8 mouse cellular contexts compared by ENCODE assay signal in genomic region chr10:81450140-81450539, GRCm38 (mm10). TPM values are rescaled to one million over a fixed set of nuclear protein-coding genes. Genes with fewer than 3 reads are reported as not detected.
A peak's percentile ranks its signal among the peaks of the same experiment; 100 is the strongest.
DNase-seq lines count a peak whose midpoint lies in the region; ATAC-seq and TF ChIP-seq lines count a peak whose summit lies in the region.

No protein-coding gene starts in this region.

- H3K9ac ChIP-seq in forebrain, postnatal 0 days = no peak overlapping the region
- H3K9ac ChIP-seq in hindbrain, embryonic 11.5 days (ENCODE audit: low read depth, low read length) = no peak overlapping the region

- no peak overlapping the region for H3K4me2 ChIP-seq in forebrain, postnatal 0 days (ENCODE audit: low read depth)
- no peak overlapping the region for H3K4me2 ChIP-seq in hindbrain, embryonic 11.5 days (replicated peaks; ENCODE audit: low read depth, low read length)

- 2% methylated on average over 7 of the region's 7 CpGs for WGBS in forebrain, postnatal 0 days
- 1% methylated on average over 7 of the region's 7 CpGs for WGBS in hindbrain, embryonic 11.5 days

- no peaks in the 10 kb centered on the region for H3K4me1 ChIP-seq in forebrain, postnatal 0 days (ENCODE audit: insufficient read depth)
- H3K4me1 ChIP-seq in hindbrain, embryonic 11.5 days (replicated peaks; ENCODE audit: control insufficient read depth, insufficient read depth, low read length) = 0 out of 2 replicates have a peak, but pooled peaks cover 2% of the 10 kb centered on the region

- TF ChIP-seq CTCF in forebrain, postnatal 0 days (IDR thresholded peaks at IDR 0.05; ENCODE audit: low read depth) = peak; percentile 99

- H3K4me3 ChIP-seq in forebrain, postnatal 0 days (ENCODE audit: low read depth, low read length) = no peak overlapping the region
- H3K4me3 ChIP-seq in hindbrain, embryonic 11.5 days (ENCODE audit: low read depth, low read length) = no peak overlapping the region

- H3K9me3 ChIP-seq in forebrain, postnatal 0 days (ENCODE audit: low read length) = no peaks in the 10 kb centered on the region
- no peaks in the 10 kb centered on the region for H3K9me3 ChIP-seq in hindbrain, embryonic 11.5 days (ENCODE audit: control insufficient read depth, low read length)

- DNase-seq in MEL-GATA-1-ER (ENCODE audit: extremely low read depth, low read depth) = peak; percentile 49
- DNase-seq in cerebellum, adult 11-12 months = peak; percentile 79
- peak; percentile 88 for DNase-seq in forebrain, postnatal 0 days
- DNase-seq in hindbrain, embryonic 11.5 days (ENCODE audit: low spot score) = peak; percentile 92
- peak; percentile 72 for DNase-seq in layer of hippocampus, adult 9-11 months
- peak; percentile 93 for DNase-seq in lung, postnatal 14 days
- peak; percentile 88 for DNase-seq in retina, postnatal 7 days (ENCODE audit: low read depth, low spot score)
- peak; percentile 44 for DNase-seq in urinary bladder, adult 2 months (ENCODE audit: low spot score)

- peak; percentile 73 for ATAC-seq in forebrain, postnatal 0 days
- peak; percentile 63 for ATAC-seq in hindbrain, embryonic 11.5 days (ENCODE audit: low FRiP score)

- peaks cover 35% of the 10 kb centered on the region for H3K27me3 ChIP-seq in forebrain, postnatal 0 days (ENCODE audit: insufficient read depth, low read length)
- H3K27me3 ChIP-seq in hindbrain, embryonic 11.5 days (ENCODE audit: control insufficient read depth, insufficient read depth, low read length) = peaks cover 44% of the 10 kb centered on the region

- H3K36me3 ChIP-seq in forebrain, postnatal 0 days (ENCODE audit: insufficient read depth) = no peaks in the 10 kb centered on the region
- H3K36me3 ChIP-seq in hindbrain, embryonic 11.5 days (ENCODE audit: control insufficient read depth, insufficient read depth, low read length) = no peaks in the 10 kb centered on the region

- no peak overlapping the region for H3K27ac ChIP-seq in forebrain, postnatal 0 days (ENCODE audit: low read depth, low read length)
- H3K27ac ChIP-seq in hindbrain, embryonic 11.5 days (ENCODE audit: low read depth, low read length) = no peak overlapping the region

RNA-seq across cellular contexts. Expression of gene Nfic, which starts 5.3 kb away (rescaled TPM):
- total RNA-seq in forebrain, postnatal 0 days (2014; rRNA removed) = 9.0 and 14.5 TPM in 2 replicates
- 14.8 and 23.1 TPM in 2 replicates for polyA plus RNA-seq in forebrain, postnatal 0 days (2015; fragmentation: Nextera tagmentation; extraction: Ambion mirVana)
- polyA plus RNA-seq in hindbrain, embryonic 11.5 days (2014; fragmentation: Nextera tagmentation; extraction: Ambion mirVana) = 10.9 and 11.9 TPM in 2 replicates
- 28.4 and 67.0 TPM in 2 replicates for polyA plus RNA-seq in urinary bladder, adult 2 months (2012; rRNA removed)

RNA-seq across cellular contexts. Expression of gene Celf5, which starts 32.4 kb away (rescaled TPM):
- total RNA-seq in forebrain, postnatal 0 days (2014; rRNA removed) = 122 and 166 TPM in 2 replicates
- polyA plus RNA-seq in forebrain, postnatal 0 days (2015; fragmentation: Nextera tagmentation; extraction: Ambion mirVana) = 59.9 and 71.3 TPM in 2 replicates
- 12.7 and 13.7 TPM in 2 replicates for polyA plus RNA-seq in hindbrain, embryonic 11.5 days (2014; fragmentation: Nextera tagmentation; extraction: Ambion mirVana)
- 0.44 and 0.49 TPM in 2 replicates for polyA plus RNA-seq in urinary bladder, adult 2 months (2012; rRNA removed)

RNA-seq across cellular contexts. Expression of gene Ncln, which starts 46.1 kb away (rescaled TPM):
- 83.3 and 105 TPM in 2 replicates for total RNA-seq in forebrain, postnatal 0 days (2014; rRNA removed)
- polyA plus RNA-seq in forebrain, postnatal 0 days (2015; fragmentation: Nextera tagmentation; extraction: Ambion mirVana) = 57.1 and 65.0 TPM in 2 replicates
- 43.5 and 46.9 TPM in 2 replicates for polyA plus RNA-seq in hindbrain, embryonic 11.5 days (2014; fragmentation: Nextera tagmentation; extraction: Ambion mirVana)
- polyA plus RNA-seq in urinary bladder, adult 2 months (2012; rRNA removed) = 79.9 and 89.6 TPM in 2 replicates

RNA-seq across cellular contexts. Expression of gene S1pr4, which starts 49.8 kb away (rescaled TPM):
- total RNA-seq in forebrain, postnatal 0 days (2014; rRNA removed) = 0.38 TPM in 1 of 2 replicates, not detected in the other
- polyA plus RNA-seq in forebrain, postnatal 0 days (2015; fragmentation: Nextera tagmentation; extraction: Ambion mirVana) = 0.31 and 0.39 TPM in 2 replicates
- polyA plus RNA-seq in hindbrain, embryonic 11.5 days (2014; fragmentation: Nextera tagmentation; extraction: Ambion mirVana) = 0.15 and 0.24 TPM in 2 replicates
- polyA plus RNA-seq in urinary bladder, adult 2 months (2012; rRNA removed) = 2.2 and 2.3 TPM in 2 replicates

RNA-seq across cellular contexts. Expression of gene Smim24, which starts 57.3 kb away (rescaled TPM):
- 0.77 and 1.3 TPM in 2 replicates for total RNA-seq in forebrain, postnatal 0 days (2014; rRNA removed)
- 1.7 TPM in 2 replicates for polyA plus RNA-seq in forebrain, postnatal 0 days (2015; fragmentation: Nextera tagmentation; extraction: Ambion mirVana)
- 2.7 and 4.1 TPM in 2 replicates for polyA plus RNA-seq in hindbrain, embryonic 11.5 days (2014; fragmentation: Nextera tagmentation; extraction: Ambion mirVana)
- 5.0 and 6.9 TPM in 2 replicates for polyA plus RNA-seq in urinary bladder, adult 2 months (2012; rRNA removed)
